Mouse (Mus musculus): ENCODE results near the gene Pde4b. TPM values are rescaled to one million over a fixed set of nuclear protein-coding genes. Genes with fewer than 3 reads are reported as not detected.
"Not testable (repeated sequence)": the region's sequence is repeated elsewhere in the genome, so short reads cannot be mapped to it uniquely, and the experiment has no call there.

The Pde4b gene
- polyA plus RNA-seq, 1 experiment from 2014 or later = 22.5 TPM

DNA sequence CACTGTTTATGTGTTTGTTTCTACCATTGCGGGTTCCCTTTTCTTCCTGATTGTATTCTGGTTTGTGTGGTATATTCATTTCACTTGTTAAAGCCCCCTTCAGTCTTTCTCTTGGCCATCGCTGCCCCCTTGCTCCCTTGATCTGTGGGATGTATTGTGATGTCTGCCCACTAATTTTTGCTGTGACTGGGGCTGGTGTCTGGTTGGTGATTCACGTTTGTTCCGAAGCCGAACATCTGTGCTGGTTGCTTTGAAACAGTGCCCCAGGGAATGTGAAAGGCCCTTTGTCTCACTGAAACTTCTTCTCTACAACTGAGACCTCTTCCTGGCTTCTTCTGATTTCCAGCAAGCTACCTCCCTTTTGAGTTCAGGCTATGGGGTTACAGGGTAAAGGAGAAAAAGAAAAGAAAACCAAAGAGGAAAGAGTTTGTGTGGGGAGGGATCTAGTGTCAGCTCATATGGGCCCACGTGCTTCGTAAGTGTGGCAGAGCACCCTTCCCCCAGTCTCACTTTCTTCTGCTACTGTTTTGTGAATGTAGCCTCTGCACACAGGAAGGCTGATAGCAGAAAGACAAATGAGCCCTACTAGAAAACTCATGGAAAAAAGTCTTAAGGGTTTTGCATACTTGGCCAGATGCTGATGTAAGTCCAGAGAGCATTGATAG lies 396.1 kb downstream of the Pde4b start:
- Histone ChIP-seq H3K4me3 (no peak overlapping the region), H3K27me3 (replicated peaks) (no peaks in the 10 kb centered on the region), H3K4me2 (no peak overlapping the region), H3K9ac (no peak overlapping the region), H3K9me3 (replicated peaks) (no peaks in the 10 kb centered on the region), H3K36me3 (no peaks in the 10 kb centered on the region), H3K4me1 (replicated peaks) (peaks cover 29% of the 10 kb centered on the region), H3K27ac (ENCODE audit: poor library complexity, severe bottlenecking) (no peak overlapping the region)
- no peak for ATAC-seq (ENCODE audit: insufficient number of reproducible peaks, low FRiP score)
- WGBS = 56% methylated on average over 7 of the region's 7 CpGs

DNA sequence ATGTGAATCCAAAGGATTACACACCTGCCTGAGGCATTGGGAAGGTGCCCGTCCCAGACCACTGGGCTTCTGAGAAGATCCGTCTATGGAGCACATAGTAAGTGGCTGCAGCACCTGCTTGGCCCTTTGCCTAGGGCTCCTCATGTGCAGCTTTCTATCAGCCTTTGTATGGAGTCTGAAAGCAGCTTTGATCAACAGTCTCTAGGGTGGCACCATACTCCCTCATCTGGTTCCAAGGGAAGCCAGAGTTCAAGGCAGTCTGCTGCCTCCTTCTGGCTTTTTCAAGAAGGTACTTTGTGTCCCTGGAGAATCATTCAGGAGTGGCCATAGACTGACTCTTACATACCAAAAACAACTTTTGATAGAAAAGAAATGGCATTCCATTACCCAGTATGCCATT lies 397.4 kb downstream of the Pde4b start:
- Histone ChIP-seq H3K27ac (ENCODE audit: poor library complexity, severe bottlenecking) (no peak overlapping the region), H3K4me1 (replicated peaks) (peaks cover 29% of the 10 kb centered on the region), H3K36me3 (no peaks in the 10 kb centered on the region), H3K9me3 (replicated peaks) (no peaks in the 10 kb centered on the region), H3K4me3 (no peak overlapping the region), H3K27me3 (replicated peaks) (no peaks in the 10 kb centered on the region), H3K9ac (no peak overlapping the region), H3K4me2 (no peak overlapping the region)
- ATAC-seq (ENCODE audit: insufficient number of reproducible peaks, low FRiP score) = no peak
- WGBS = 86% methylated on average over 2 of the region's 2 CpGs

DNA sequence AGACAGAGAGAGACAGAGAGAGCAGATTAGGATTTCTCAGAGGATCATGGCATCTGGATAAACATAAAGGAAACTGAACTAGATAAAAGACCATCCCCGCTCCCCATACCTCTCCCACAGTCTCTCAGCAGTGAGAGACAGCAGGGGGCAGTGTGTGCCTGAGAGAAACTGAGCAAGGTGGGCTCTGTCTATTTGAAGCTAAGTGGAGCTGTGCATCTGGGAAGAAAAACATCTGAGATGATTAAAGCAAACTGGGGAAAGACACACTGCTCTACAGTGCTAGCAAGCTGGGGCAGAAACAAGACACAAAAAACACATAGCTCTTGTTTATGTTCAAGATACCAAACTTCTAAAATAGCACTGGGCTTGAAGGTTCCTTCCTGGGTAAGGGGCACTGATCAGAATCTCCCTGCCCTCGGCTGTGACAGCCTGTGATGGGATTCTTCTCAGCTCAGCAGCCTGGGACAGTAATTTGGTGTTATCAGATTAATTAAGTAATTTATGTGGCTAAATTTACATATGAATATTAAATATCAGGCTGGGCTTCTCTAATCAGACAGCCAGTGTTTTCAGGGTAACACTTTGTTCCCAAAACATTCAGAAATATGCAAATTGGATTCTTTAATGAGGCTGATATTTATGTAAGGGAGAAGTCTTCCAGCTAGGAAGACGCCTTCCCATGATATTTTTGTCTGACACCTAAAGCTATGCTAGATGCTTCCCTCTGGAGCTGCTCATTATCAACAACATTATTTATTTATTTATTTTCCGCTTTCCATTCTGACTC lies 399.0 kb downstream of the Pde4b start:
- 34% methylated on average over 4 of the region's 4 CpGs for WGBS
- 0 out of 2 replicates have a peak, but pooled peaks cover 3% of the 10 kb centered on the region for H3K36me3 ChIP-seq
- no peak overlapping the region for H3K27ac ChIP-seq (ENCODE audit: poor library complexity, severe bottlenecking)
- H3K4me1 ChIP-seq (replicated peaks) = peaks cover 27% of the 10 kb centered on the region
- no peak for ATAC-seq (ENCODE audit: insufficient number of reproducible peaks, low FRiP score)
- H3K27me3 ChIP-seq (replicated peaks) = no peaks in the 10 kb centered on the region
- H3K9me3 ChIP-seq (replicated peaks) = no peaks in the 10 kb centered on the region
- H3K9ac ChIP-seq = no peak overlapping the region
- H3K4me3 ChIP-seq = no peak overlapping the region
- no peak overlapping the region for H3K4me2 ChIP-seq

DNA sequence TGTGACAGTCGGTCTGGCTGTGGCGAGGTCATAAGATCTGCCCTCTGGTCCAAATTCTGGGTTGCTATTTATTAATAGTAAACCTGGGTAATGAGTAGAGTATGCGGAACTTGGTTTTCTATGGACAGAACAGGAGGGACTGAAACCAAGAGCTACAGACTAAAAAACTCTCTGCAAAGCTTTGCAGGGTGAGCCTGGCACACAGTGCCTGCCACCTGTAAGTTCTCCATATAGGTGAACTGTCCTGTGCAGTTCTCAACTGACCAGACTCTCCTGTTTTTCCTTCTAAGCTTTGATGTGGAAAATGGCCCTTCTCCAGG lies 399.5 kb downstream of the Pde4b start:
- Histone ChIP-seq H3K4me3 (no peak overlapping the region), H3K4me2 (no peak overlapping the region), H3K27me3 (replicated peaks) (no peaks in the 10 kb centered on the region), H3K9ac (no peak overlapping the region), H3K36me3 (0 out of 2 replicates have a peak, but pooled peaks cover 3% of the 10 kb centered on the region), H3K27ac (ENCODE audit: poor library complexity, severe bottlenecking) (no peak overlapping the region), H3K4me1 (replicated peaks) (peaks cover 27% of the 10 kb centered on the region), H3K9me3 (replicated peaks) (no peaks in the 10 kb centered on the region)
- 56% methylated on average over 3 of the region's 3 CpGs for WGBS
- ATAC-seq (ENCODE audit: insufficient number of reproducible peaks, low FRiP score) = no peak

DNA sequence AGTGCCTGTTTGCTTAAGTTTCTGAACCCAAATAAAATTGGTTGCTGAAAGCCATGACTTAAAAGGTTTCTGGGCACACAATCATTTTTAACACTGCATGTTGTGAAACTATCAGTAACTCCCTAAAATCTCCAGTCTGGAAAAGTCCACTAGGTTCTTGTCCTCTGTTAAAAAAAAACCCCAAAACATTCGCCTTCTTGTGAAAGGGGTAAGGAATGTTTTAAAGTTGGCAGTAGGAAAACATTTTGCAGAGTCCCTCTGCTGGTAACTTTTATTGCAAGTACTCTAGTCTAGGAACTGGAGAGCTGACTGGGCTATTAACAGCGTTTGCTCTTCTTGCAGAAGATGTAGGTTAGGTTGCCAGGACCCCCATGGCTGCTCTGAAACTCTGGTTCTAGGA lies 400.7 kb downstream of the Pde4b start:
- Histone ChIP-seq H3K27ac (ENCODE audit: poor library complexity, severe bottlenecking) (no peak overlapping the region), H3K27me3 (replicated peaks) (no peaks in the 10 kb centered on the region), H3K9me3 (replicated peaks) (no peaks in the 10 kb centered on the region), H3K4me3 (no peak overlapping the region), H3K9ac (no peak overlapping the region), H3K4me2 (no peak overlapping the region), H3K4me1 (replicated peaks) (peaks cover 27% of the 10 kb centered on the region), H3K36me3 (0 out of 2 replicates have a peak, but pooled peaks cover 3% of the 10 kb centered on the region)
- no peak for ATAC-seq (ENCODE audit: insufficient number of reproducible peaks, low FRiP score)
- 37% methylated on average over 2 of the region's 2 CpGs for WGBS

DNA sequence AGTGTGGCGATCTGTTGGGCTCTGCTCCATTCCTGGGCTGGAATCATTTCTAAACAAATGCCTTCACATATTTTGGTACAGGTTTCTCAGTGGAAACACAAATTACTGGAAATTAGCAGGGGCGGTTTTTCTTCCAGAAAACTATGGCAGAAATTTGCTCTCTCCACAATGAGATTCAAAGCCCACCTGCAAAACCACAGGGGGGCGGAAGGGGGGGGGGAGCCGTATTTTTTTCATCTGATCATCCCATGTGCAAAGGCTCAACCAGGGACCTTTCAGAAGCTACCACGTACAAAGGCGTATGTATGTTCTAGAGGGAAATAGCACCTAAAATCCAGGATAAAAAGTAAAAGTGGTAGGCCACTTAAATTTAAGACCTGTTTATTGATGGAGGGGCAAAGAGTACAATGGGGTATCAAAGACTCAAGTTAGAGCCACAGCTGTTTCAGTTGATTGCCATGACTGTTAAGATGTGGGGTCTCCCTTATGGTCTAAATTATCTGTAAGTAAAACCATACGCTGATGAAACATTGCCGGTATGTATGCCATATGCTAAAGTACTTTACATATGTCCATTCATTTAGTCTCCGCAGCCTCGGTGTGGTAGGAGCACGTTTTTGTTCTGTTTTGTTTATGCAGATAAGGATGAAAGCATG lies 404.3 kb downstream of the Pde4b start:
- ATAC-seq (ENCODE audit: insufficient number of reproducible peaks, low FRiP score) = no peak
- Histone ChIP-seq H3K4me2 (no peak overlapping the region), H3K4me1 (replicated peaks) (peaks cover 27% of the 10 kb centered on the region), H3K4me3 (no peak overlapping the region), H3K36me3 (0 out of 2 replicates have a peak, but pooled peaks cover 3% of the 10 kb centered on the region), H3K27me3 (replicated peaks) (no peaks in the 10 kb centered on the region), H3K27ac (ENCODE audit: poor library complexity, severe bottlenecking) (no peak overlapping the region), H3K9me3 (replicated peaks) (no peaks in the 10 kb centered on the region), H3K9ac (no peak overlapping the region)
- WGBS = 81% methylated on average over 11 of the region's 11 CpGs

DNA sequence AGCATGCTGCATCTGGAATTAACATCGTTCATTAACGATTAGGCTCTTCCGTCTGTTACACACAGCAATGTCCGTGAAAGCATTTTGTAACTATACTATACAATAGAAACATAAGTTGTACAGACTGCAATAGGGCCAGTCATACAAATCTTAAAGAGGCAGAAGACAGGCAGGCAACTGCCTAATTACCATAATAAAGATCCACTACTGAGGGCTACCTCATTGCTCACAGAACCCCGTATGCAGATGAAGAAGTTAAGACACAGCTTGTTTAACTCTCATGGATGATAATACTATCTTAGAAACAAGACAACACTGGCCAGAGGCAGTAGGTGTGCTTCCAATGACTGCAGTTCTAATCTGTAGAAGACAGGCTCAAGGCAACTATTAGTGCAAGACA lies 405.6 kb downstream of the Pde4b start:
- H3K9me3 ChIP-seq (replicated peaks) = no peaks in the 10 kb centered on the region
- ATAC-seq (ENCODE audit: insufficient number of reproducible peaks, low FRiP score) = no peak
- H3K4me2 ChIP-seq = no peak overlapping the region
- H3K4me3 ChIP-seq = no peak overlapping the region
- 90% methylated on average over 5 of the region's 5 CpGs for WGBS
- no peak overlapping the region for H3K27ac ChIP-seq (ENCODE audit: poor library complexity, severe bottlenecking)
- H3K27me3 ChIP-seq (replicated peaks) = no peaks in the 10 kb centered on the region
- H3K36me3 ChIP-seq = 0 out of 2 replicates have a peak, but pooled peaks cover 3% of the 10 kb centered on the region
- H3K9ac ChIP-seq = no peak overlapping the region
- H3K4me1 ChIP-seq (replicated peaks) = peaks cover 20% of the 10 kb centered on the region

DNA sequence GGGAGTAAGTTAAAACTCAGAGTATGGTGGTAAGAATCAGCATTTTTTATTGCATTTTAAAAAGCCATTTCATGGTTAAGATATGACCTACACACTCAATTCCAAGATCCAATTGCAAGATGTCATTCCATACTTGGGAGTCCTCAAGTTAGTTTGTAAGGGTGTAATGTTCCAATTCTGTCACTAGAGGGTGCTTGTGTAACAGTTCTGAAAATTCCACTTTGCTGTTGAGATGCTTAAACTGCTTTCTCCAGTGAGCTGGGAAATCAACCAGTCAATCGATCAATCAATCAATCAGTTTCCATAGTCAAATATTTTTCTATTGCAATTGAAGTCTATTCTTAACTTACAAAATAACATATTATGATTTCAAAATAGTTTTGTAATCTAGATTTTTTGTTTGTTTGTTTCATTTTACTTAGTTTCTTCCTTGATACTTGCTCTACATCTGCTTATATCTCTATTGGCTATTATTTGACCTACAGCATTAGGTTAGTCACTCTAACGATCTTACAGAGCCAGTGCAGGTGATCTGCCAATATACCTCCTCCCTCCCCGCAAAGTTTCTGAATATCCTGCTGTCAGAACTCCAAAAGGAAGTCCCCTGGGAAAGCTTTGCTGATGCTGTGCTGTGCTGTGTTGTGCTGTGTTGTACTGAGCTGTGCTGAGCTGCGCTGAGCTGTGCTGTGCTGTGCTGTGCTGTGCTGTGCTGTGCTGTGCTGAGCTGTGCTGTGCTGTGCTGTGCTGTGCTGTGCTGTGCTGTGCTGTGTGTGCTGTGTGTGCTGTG lies 406.2 kb downstream of the Pde4b start:
- Histone ChIP-seq H3K27me3 (replicated peaks) (no peaks in the 10 kb centered on the region), H3K27ac (ENCODE audit: poor library complexity, severe bottlenecking) (no peak overlapping the region), H3K9ac (no peak overlapping the region), H3K4me1 (replicated peaks) (peaks cover 20% of the 10 kb centered on the region), H3K9me3 (replicated peaks) (no peaks in the 10 kb centered on the region), H3K36me3 (peaks cover 6% of the 10 kb centered on the region; the same call in 1 of the 2 replicates), H3K4me2 (no peak overlapping the region), H3K4me3 (no peak overlapping the region)
- 55% methylated on average over 4 of the region's 4 CpGs for WGBS
- no peak for ATAC-seq (ENCODE audit: insufficient number of reproducible peaks, low FRiP score)

DNA sequence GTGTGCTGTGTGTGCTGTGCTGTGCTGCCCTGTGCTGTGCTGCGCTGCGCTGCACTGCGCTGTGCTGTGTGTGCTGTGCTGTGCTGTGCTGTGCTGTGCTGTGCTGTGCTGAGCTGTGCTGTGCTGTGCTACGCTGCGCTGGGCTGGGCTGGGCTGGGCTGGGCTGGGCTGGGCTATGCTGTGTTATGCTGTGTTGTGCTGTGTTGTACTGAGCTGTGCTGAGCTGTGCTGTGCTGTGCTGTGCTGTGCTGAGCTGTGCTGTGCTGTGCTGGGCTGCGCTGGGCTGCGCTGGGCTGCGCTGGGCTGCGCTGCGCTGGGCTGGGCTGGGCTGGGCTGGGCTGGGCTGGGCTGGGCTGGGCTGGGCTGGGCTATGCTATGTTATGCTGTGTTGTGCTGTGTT lies 406.9 kb downstream of the Pde4b start:
- H3K4me2 ChIP-seq; H3K4me3 ChIP-seq; H3K9ac ChIP-seq; H3K27me3 ChIP-seq (replicated peaks); H3K9me3 ChIP-seq (replicated peaks); ATAC-seq (ENCODE audit: insufficient number of reproducible peaks, low FRiP score); H3K27ac ChIP-seq (ENCODE audit: poor library complexity, severe bottlenecking); H3K36me3 ChIP-seq: not testable (repeated sequence)
- peaks cover 16% of the 10 kb centered on the region for H3K4me1 ChIP-seq (replicated peaks)
- 84% methylated on average over 10 of the region's 10 CpGs for WGBS

DNA sequence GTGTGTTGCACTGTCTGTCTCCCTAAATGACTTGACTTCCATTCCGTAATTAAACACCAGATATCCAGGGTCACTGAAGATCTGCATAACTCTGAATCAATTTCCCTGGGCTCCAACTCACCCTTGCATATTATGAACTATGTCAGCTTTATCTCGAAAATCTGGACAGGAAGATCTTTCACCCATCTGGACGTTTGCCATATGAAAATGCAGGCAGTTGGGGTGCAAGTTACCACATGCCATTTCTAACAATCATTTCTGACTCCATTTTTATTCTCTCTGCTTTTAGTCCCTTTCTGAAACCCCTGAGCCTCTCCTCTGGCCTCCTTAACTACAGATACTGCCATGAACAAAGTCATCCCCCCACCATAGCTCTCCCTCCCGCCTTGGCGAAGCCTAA lies 407.7 kb downstream of the Pde4b start:
- peaks cover 16% of the 10 kb centered on the region for H3K4me1 ChIP-seq (replicated peaks)
- WGBS = 62% methylated on average over 5 of the region's 5 CpGs

DNA sequence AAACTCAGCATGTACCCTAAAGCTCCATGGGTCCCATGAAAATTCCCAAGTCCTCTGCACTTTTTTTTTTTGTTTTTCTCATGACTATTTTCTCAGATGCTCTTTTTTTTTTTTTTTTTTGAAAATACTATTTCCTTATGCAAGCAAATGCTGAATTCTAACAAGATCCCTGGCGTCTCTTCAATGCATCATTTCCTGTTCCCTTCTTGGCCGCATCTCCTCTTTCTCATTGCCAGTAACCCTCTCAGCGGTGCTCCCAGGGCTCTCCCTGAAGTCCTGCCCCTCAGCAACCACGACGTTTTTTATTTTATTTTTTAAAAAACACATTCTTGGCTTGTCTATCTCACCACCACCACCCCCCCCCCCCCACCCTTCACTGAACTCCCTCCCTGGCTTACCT lies 408.1 kb downstream of the Pde4b start:
- Histone ChIP-seq H3K4me2 (no peak overlapping the region), H3K4me1 (replicated peaks) (peaks cover 16% of the 10 kb centered on the region), H3K36me3 (peaks cover 6% of the 10 kb centered on the region; the same call in 1 of the 2 replicates), H3K4me3 (no peak overlapping the region), H3K27me3 (replicated peaks) (no peaks in the 10 kb centered on the region), H3K27ac (ENCODE audit: poor library complexity, severe bottlenecking) (no peak overlapping the region), H3K9me3 (replicated peaks) (no peaks in the 10 kb centered on the region), H3K9ac (no peak overlapping the region)
- ATAC-seq (ENCODE audit: insufficient number of reproducible peaks, low FRiP score) = no peak
- WGBS = 72% methylated on average over 5 of the region's 5 CpGs

More for the DNA sequence above, 407.7 kb downstream of the Pde4b start:
- H3K36me3 ChIP-seq = peaks cover 6% of the 10 kb centered on the region; the same call in 1 of the 2 replicates
- no peak overlapping the region for H3K4me3 ChIP-seq
- no peak for ATAC-seq (ENCODE audit: insufficient number of reproducible peaks, low FRiP score)
- H3K9ac ChIP-seq = no peak overlapping the region
- H3K27ac ChIP-seq (ENCODE audit: poor library complexity, severe bottlenecking) = no peak overlapping the region
- H3K4me2 ChIP-seq = no peak overlapping the region
- H3K9me3 ChIP-seq (replicated peaks) = no peaks in the 10 kb centered on the region
- no peaks in the 10 kb centered on the region for H3K27me3 ChIP-seq (replicated peaks)

Data from heart, embryonic 12.5 days (tissue).